In genomic region chr3:60796207-60796606, GRCm38 (mm10) we compare ENCODE assay signal across 16 mouse cellular contexts.
"Had no signal": no experiment of that assay in that cellular context is flagged by ENCODE, and none has a peak within 500 bp of the region (broad histone marks: within the 10 kb centered on the region; RNA-seq: fewer than 3 reads in every experiment).

No protein-coding gene starts in this region.

- DNase-seq: left cerebral cortex, postnatal 4 days; liver, embryonic 13.5 days; liver, postnatal 0 days; lung, adult 18-20 months; lung, adult 2 months; lung, embryonic 14.5 days; lung, postnatal 10 days; lung, postnatal 14 days; lung, postnatal 36 days; lung, postnatal 4 days; midbrain, embryonic 14.5 days had no signal

- ATAC-seq: liver, embryonic 12.5 days; liver, postnatal 0 days; lung, postnatal 0 days; midbrain, embryonic 13.5 days; midbrain, embryonic 15.5 days; midbrain, embryonic 16.5 days had no signal
